Mouse (Mus musculus) stomach, embryonic 15.5 days (tissue): ENCODE measurements around the gene Ppp1r3g. TPM values are rescaled to one million over a fixed set of nuclear protein-coding genes. Genes with fewer than 3 reads are reported as not detected.
A peak's percentile ranks its signal among the peaks of the same experiment; 100 is the strongest.

Experiments
- ATAC-seq: fragments of 200-750 bp; cut with Nextera tagmentation; 2 replicates; pipeline ENCODE4 v1.8.0; 2017; ENCODE audit warnings: low read depth, moderate number of reproducible peaks, moderate TSS enrichment; ENCODE audit not compliant: insufficient read depth, low FRiP score
- H3K27ac ChIP-seq: fragments of 300-500 bp; sonication (generic); 2 replicates; pipeline ENCODE4 v1.5.1; 2015; ENCODE audit warnings: mild to moderate bottlenecking, inconsistent platforms
- H3K27me3 ChIP-seq: fragments of 300-500 bp; sonication (generic); replicated peaks from 2 replicates; pipeline ENCODE4 v1.6.1; 2015; ENCODE audit warnings: inconsistent platforms
- H3K36me3 ChIP-seq: fragments of 300-500 bp; sonication (generic); 2 replicates; pipeline ENCODE4 v1.6.1; 2015; ENCODE audit warnings: inconsistent platforms
- H3K4me1 ChIP-seq: fragments of 300-500 bp; sonication (generic); 2 replicates; pipeline ENCODE4 v1.6.1; 2015; ENCODE audit warnings: inconsistent platforms
- H3K4me2 ChIP-seq: fragments of 300-500 bp; sonication (generic); 2 replicates; pipeline ENCODE4 v1.6.1; 2015; ENCODE audit warnings: mild to moderate bottlenecking, inconsistent platforms
- H3K4me3 ChIP-seq: fragments of 300-500 bp; sonication (generic); replicated peaks from 2 replicates; pipeline ENCODE4 v1.5.1; 2015; ENCODE audit warnings: inconsistent platforms
- H3K9ac ChIP-seq: fragments of 300-500 bp; sonication (generic); 2 replicates; pipeline ENCODE4 v1.6.1; 2015; ENCODE audit warnings: inconsistent platforms
- H3K9me3 ChIP-seq: fragments of 300-500 bp; sonication (generic); 2 replicates; pipeline ENCODE4 v1.6.1; 2016; ENCODE audit warnings: inconsistent platforms
- WGBS: fragments of 180-500 bp; shearing (Covaris S2); methylation state at CpG from one replicate; pipeline ENCODE4 v1.1.7; 2015; 5-methylcytosine and 5-hydroxymethylcytosine counted together
- polyA plus RNA-seq: library from polyadenylated mRNA; unstranded; fragments of >200 nt; fragmentation: Nextera tagmentation; extraction: Ambion mirVana; gene quantifications from 2 replicates; pipeline ENCODE4 v1.2.1, GENCODE M21; 2015

The Ppp1r3g gene
- polyA plus RNA-seq: 0.49 and 0.62 TPM in 2 replicates

DNA sequence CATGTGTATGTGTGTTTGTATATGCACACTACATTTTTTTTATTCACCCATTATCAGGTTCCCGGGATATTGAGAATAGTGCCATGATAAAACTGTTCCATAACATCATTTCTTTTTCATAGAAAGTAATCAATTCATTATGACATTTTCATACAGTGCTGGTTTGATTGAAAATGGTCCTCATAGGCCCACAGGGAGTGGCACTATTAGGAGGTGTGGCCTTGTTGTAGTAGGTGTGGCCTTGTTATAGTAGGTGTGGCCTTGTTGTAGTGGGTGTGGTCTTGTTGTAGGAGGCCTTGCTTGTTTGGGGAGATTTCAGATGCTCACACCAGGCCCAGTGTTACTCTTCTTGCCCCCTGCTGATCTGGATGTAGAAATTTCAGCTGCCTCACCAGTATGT, at the start of gene Ppp1r3g:
Gene Ppp1r3g, plus strand, starts transcription at position 301 of the 400 bp plus-strand sequence.
- 96% methylated on average over 1 of the region's 1 CpGs for WGBS
- H3K4me2 ChIP-seq: no peak within 1 kb of the TSS
- ATAC-seq: no peak
- no peak within 1 kb of the TSS for H3K4me3 ChIP-seq
- H3K27me3 ChIP-seq: no peaks in the 10 kb centered on the region
- no peaks in the 10 kb centered on the region for H3K4me1 ChIP-seq
- H3K27ac ChIP-seq: no peak within 1 kb of the TSS
- H3K36me3 ChIP-seq: no peaks in the 10 kb centered on the region
- no peak within 1 kb of the TSS for H3K9ac ChIP-seq
- H3K9me3 ChIP-seq: no peaks in the 10 kb centered on the region

DNA sequence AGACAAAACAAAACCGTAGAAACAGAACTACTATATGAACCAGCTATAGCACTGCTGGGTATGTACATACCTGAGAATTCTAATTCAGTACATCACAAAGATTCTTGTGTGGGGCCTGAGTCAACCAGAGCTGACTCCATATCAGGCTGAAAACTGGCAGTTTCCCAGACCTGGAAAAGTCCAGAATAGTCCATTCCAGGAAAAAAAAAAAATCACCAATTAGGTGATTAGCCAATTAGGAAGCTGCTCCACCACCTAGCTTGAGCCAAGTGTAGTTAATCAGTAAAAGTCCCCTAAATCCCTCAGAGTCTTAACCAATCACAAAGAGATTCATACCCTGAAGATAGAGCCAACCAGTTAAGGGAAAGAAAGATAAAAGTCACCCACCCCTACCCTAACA, 47.2 kb upstream of the Ppp1r3g start:
- Histone ChIP-seq H3K9ac (no peak overlapping the region), H3K4me3 (no peak overlapping the region), H3K4me1 (no peaks in the 10 kb centered on the region), H3K27ac (no peak overlapping the region), H3K36me3 (no peaks in the 10 kb centered on the region), H3K4me2 (no peak overlapping the region), H3K9me3 (no peaks in the 10 kb centered on the region), H3K27me3 (no peaks in the 10 kb centered on the region)
- no peak for ATAC-seq
- WGBS: 92% methylated on average over 1 of the region's 1 CpGs

DNA sequence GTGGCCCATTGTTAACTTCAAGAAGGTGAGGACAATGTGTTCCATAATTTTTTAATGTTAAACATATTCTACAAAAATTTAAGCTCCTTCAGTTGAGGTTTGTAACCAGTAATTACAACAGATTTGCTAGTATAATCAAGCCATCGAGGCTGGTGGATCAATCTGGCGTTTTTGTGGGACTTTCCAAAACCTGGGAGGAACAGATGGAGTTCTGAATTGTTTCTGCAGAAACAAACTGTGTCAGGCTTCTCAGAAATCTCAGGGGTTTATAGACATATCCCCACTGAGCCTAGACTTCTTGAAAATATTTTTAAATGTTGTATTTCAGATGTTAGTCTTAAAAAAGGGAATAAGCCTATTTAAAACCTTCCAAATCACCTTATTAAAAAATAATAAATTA, 20.6 kb upstream of the Ppp1r3g start:
- no peak overlapping the region for H3K4me2 ChIP-seq
- ATAC-seq: no peak
- H3K27ac ChIP-seq: no peak overlapping the region
- no peaks in the 10 kb centered on the region for H3K4me1 ChIP-seq
- H3K9ac ChIP-seq: no peak overlapping the region
- H3K9me3 ChIP-seq: no peaks in the 10 kb centered on the region; the same call in 1 of the 2 replicates
- no peaks in the 10 kb centered on the region for H3K36me3 ChIP-seq
- WGBS: 69% methylated on average over 2 of the region's 2 CpGs
- no peaks in the 10 kb centered on the region for H3K27me3 ChIP-seq
- H3K4me3 ChIP-seq: no peak overlapping the region

DNA sequence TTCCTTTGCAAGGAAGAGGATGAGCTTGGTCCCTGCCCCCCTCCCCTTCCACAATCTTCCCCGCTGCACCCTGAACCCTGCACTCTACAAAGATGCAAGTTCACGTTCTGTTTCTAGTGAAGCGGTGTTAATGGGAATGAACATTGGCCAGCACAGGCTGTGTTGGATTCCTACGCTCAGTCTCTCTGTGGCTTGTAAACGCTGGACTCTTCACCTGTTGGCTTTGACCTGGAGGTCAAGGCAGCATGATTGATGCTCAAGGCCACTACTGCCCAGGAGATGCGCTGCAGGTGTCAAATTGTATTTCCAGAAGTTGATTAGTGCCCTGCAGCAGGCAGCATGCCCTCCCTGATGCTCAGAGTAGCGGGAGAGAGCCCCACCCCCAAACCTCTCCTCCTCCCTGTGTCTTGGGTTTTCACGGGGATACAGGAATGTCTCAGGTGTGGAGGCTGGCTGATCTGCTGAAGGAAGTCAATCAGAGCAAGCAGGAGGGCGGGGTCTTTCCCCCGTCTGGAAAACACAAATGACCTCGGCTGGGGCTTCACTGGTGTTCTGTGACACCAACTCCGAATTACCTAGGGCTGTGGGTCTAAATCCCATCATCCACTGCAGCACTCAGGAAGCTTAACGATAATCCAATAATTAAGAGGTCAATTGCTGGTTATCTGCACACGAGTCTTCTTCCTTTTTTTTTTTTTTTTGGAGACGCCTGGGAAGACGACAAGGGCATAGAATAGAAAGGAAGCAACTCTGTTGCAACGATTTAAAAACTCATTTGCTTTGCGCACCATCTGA, 18.6 kb upstream of the Ppp1r3g start:
- no peaks in the 10 kb centered on the region for H3K4me1 ChIP-seq
- H3K36me3 ChIP-seq: no peaks in the 10 kb centered on the region
- no peak overlapping the region for H3K4me3 ChIP-seq
- ATAC-seq: no peak
- 48% methylated on average over 18 of the region's 18 CpGs for WGBS
- H3K27ac ChIP-seq: no peak overlapping the region
- no peak overlapping the region for H3K4me2 ChIP-seq
- H3K9ac ChIP-seq: no peak overlapping the region
- H3K27me3 ChIP-seq: no peaks in the 10 kb centered on the region
- no peaks in the 10 kb centered on the region; the same call in 1 of the 2 replicates for H3K9me3 ChIP-seq

DNA sequence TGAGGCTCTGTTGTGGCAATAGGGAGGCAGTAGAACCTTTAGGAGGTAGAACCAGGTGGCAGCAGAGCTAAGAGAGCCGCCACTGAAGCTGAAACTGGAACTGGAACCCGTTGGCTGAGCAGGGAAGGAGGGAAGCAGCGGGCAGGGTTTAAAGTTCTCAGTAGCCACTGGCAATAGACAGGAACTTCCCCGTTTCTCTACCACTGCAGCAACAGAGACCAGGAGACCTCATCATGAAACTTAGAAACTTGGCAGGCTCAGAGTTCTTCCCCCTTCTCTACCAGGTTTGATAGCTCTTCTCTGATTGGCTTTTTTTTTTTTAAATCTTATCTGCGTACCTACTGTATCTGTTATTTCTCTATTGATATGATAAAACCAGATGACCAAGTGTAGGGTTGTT, 17.7 kb upstream of the Ppp1r3g start:
- no peaks in the 10 kb centered on the region for H3K9me3 ChIP-seq
- 76% methylated on average over 5 of the region's 5 CpGs for WGBS

DNA sequence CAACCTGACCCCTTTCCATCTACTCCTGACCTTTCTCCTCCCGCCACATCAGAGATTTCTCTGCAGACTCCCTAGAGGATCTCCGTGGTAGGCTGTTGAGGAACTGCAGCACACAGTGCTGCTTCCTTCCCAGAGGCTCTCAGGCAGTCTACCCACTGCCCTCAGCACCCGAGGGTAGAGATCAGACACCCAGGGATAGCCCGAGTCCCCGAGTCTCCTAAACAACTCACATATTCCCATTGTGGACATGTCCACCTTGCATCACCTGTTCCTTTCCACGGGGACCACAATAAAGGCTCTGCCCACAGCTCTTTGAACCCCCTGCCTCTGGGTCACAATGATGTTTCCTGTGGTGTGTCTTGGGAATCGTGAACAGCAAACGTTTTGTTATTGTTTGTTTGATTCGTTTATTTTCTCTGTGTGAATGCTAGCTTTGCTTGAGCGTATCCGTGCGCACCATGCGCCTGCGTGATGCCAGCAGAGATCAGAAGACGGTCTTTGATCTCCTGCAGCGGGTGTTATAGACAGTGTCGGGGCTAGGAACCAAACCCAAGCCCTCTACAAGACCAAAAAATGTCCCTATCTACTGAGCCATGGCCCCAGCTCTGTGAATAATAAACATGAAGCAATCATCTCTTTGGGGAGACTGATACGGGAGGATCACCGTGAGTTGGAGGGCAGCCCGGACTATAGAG, 11.8 kb upstream of the Ppp1r3g start:
- Histone ChIP-seq H3K4me1 (no peaks in the 10 kb centered on the region), H3K27ac (no peak overlapping the region), H3K9ac (no peak overlapping the region), H3K4me2 (no peak overlapping the region), H3K4me3 (no peak overlapping the region), H3K9me3 (no peaks in the 10 kb centered on the region), H3K36me3 (no peaks in the 10 kb centered on the region), H3K27me3 (no peaks in the 10 kb centered on the region)
- WGBS: 73% methylated on average over 20 of the region's 20 CpGs
- no peak for ATAC-seq

More for the DNA sequence above, 17.7 kb upstream of the Ppp1r3g start:
- no peak for ATAC-seq
- no peaks in the 10 kb centered on the region for H3K36me3 ChIP-seq
- H3K4me3 ChIP-seq: no peak overlapping the region
- H3K9ac ChIP-seq: no peak overlapping the region
- no peak overlapping the region for H3K27ac ChIP-seq
- no peak overlapping the region for H3K4me2 ChIP-seq
- no peaks in the 10 kb centered on the region for H3K27me3 ChIP-seq
- no peaks in the 10 kb centered on the region for H3K4me1 ChIP-seq

DNA sequence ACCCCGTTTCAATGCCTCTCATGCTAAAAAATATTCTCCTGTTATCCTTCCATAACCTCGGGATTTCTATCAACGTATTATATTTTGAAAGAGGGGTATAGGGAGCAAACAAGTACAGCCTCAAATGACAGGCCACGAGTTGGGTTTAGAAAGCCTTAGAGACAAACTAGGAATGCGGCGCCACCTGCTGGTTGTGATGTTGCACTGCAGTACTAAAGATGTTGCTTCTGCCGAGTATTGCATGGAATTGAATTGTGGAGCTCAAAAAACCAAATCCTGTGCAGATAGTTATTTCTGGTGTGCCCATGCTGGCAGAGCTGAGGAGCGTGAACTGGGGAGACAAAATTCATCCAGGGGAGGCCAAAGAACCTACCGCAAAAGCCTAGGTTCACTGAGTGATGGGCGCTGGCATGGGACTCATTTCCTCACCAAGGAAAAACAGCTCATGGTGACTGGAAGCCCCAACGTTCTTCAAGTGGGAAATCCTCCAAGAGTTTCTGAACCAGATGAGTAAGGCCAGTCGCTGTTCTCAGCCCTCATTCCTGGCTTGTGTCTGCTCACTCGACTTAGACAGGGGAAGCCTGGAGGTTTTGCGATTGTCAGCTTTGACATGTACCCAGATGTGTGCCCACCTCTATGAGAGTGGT, 11.2 kb upstream of the Ppp1r3g start:
- no peak overlapping the region for H3K4me2 ChIP-seq
- H3K4me3 ChIP-seq: no peak overlapping the region
- H3K27me3 ChIP-seq: no peaks in the 10 kb centered on the region
- H3K27ac ChIP-seq: no peak overlapping the region
- no peak for ATAC-seq
- no peaks in the 10 kb centered on the region for H3K9me3 ChIP-seq
- WGBS: 20% methylated on average over 14 of the region's 14 CpGs
- H3K9ac ChIP-seq: no peak overlapping the region
- no peaks in the 10 kb centered on the region for H3K36me3 ChIP-seq
- no peaks in the 10 kb centered on the region for H3K4me1 ChIP-seq

DNA sequence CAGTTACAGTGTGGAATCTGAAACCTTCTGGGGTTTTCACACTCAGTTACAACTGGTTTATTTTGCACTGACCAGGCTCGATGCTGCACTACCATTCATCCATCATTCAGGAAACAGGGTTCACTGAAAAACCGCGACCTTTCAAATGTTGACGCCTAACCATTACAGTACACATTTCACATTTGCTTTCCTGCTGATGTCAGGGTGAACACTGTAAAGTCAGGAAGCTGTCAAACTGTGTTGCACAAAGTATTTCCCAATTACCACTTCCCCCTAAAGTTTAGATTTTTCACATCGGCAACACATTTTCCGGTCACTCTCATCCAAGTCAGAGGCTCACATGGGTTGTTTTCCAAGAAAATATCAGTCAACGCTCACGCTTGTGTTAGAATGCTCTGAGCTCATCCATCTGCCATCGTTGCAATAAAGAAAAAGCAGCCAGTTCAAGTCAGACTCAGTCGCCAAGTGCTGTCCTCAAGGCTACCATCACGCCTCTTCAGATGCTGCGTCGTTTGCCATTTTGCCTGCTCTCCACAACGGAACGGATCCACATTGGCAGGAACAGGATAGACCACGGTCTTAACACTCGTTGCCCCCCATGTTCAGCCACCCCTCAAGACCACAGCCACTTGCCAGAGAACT, 8.7 kb upstream of the Ppp1r3g start:
- no peak overlapping the region for H3K9ac ChIP-seq
- no peaks in the 10 kb centered on the region for H3K9me3 ChIP-seq
- H3K4me2 ChIP-seq: no peak overlapping the region
- no peak overlapping the region for H3K4me3 ChIP-seq
- no peaks in the 10 kb centered on the region for H3K4me1 ChIP-seq
- 61% methylated on average over 17 of the region's 17 CpGs for WGBS
- H3K27me3 ChIP-seq: no peaks in the 10 kb centered on the region
- no peak for ATAC-seq
- no peaks in the 10 kb centered on the region for H3K36me3 ChIP-seq
- no peak overlapping the region for H3K27ac ChIP-seq

DNA sequence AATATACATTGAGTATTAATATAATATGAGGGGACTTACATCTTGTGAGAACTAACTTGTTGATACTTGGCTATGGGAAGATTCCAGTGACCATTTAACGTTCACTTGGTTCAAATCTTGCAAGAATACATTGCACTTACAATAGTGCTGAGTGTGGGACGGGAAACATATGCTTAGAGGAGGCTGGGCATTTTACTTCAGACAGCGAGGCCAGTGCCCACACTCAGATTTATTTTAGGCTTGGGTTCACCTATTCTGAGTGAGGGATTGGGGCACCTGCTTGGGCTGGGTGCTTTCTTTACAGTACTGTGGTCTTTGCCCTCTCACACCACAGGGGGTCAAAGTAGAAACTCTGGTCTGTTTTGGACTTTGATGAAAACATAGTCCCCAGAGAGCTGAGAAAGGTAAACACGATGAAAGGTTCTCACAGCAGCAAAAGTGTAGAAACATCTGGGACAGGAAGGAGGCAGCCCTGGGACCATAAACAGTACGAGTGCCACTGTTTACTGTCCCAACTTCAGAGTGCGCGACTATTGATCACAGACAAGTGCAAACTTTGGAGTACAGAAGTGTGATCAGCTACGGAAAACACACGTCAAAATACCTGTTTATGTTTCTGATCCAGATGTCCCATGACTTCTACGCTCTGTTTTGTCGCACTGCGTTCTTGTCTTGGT, 890 bp downstream of the Ppp1r3g start:
- no peak for ATAC-seq
- no peaks in the 10 kb centered on the region for H3K36me3 ChIP-seq
- H3K4me1 ChIP-seq: no peaks in the 10 kb centered on the region
- no peak overlapping the region for H3K9ac ChIP-seq
- no peak overlapping the region for H3K27ac ChIP-seq
- no peaks in the 10 kb centered on the region for H3K27me3 ChIP-seq
- no peak overlapping the region for H3K4me3 ChIP-seq
- H3K4me2 ChIP-seq: no peak overlapping the region
- 65% methylated on average over 12 of the region's 12 CpGs for WGBS
- H3K9me3 ChIP-seq: no peaks in the 10 kb centered on the region

DNA sequence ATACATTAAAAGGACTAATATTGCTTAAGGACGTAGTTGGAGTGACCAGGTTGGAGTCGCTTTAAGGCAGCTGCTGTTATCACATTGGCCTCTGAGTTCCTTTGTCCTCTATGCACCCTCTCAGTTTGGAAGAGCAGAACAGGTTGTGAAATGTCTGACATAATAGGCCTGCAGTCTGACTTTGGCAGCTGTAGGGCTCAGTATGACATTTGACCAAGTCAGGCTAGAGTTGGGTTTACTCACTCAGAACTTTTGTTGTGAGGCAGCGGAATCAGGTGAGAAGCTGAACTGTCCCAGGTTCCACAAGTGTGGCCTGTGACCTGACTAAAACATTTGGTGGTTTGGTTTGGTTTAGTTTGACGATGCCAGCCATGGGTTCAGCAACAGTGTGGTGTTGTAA, 4.9 kb downstream of the Ppp1r3g start:
- 80% methylated on average over 4 of the region's 4 CpGs for WGBS
- Histone ChIP-seq H3K9me3 (no peaks in the 10 kb centered on the region), H3K9ac (no peak overlapping the region), H3K36me3 (no peaks in the 10 kb centered on the region), H3K4me2 (no peak overlapping the region), H3K27me3 (no peaks in the 10 kb centered on the region; the same call in 1 of the 2 replicates), H3K4me3 (no peak overlapping the region), H3K27ac (no peak overlapping the region), H3K4me1 (0 out of 2 replicates have a peak, but pooled peaks cover 4% of the 10 kb centered on the region)
- ATAC-seq: no peak

DNA sequence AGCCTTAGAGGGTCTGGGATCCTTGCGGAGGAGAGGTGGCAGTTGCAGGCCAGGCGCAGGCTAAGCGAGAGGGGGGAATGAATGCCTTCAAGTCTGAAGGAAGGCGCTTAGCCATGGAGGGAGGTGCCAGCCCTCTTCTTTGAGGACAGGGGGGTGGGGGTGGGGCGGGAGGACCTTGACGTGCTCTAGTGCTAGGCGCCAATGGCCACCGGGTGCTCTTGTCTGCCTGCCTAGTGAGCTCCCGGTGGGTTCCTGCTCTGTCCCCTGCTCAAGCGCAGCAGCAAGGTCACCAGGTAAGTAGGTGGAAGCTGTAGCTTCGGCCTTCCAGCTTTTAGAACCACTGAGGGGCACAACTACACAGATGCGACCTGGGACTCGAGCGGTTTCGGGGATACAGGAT, 9.1 kb downstream of the Ppp1r3g start:
- H3K4me1 ChIP-seq: peaks cover 10% of the 10 kb centered on the region; the same call in 1 of the 2 replicates
- no peak for ATAC-seq

More for the DNA sequence above, 9.1 kb downstream of the Ppp1r3g start:
- peak overlapping the region; percentile 97 for H3K4me2 ChIP-seq
- H3K9me3 ChIP-seq: no peaks in the 10 kb centered on the region
- peak overlapping the region; percentile 57 for H3K4me3 ChIP-seq
- H3K36me3 ChIP-seq: no peaks in the 10 kb centered on the region
- 7% methylated on average over 15 of the region's 15 CpGs for WGBS
- peaks cover 8% of the 10 kb centered on the region; the same call in 1 of the 2 replicates for H3K27me3 ChIP-seq
- no peak overlapping the region for H3K9ac ChIP-seq
- H3K27ac ChIP-seq: no peak overlapping the region
